Mouse (Mus musculus): Measurements from ENCODE around the gene Prdm15.

GRCm38 (mm10) chr16:97851741-97852319 lies at the start of gene Prdm15:
- TF ChIP-seq CTCF (IDR thresholded peaks at IDR 0.05; ENCODE audit: control insufficient read depth, insufficient read depth, insufficient read length) (no peak), MAX (IDR thresholded peaks at IDR 0.05) (no peak), USF1 (IDR thresholded peaks at IDR 0.05; ENCODE audit: low read depth) (no peak), MYOD1 (IDR thresholded peaks at IDR 0.05; ENCODE audit: control insufficient read depth, insufficient read length, low read depth) (no peak)
